Mouse (Mus musculus) CH12.LX (cell line): Measurements from ENCODE around the gene Bcl9l. TPM values are rescaled to one million over a fixed set of nuclear protein-coding genes. Genes with fewer than 3 reads are reported as not detected.

ENCODE experiments used
- DNase-seq: peaks from one replicate; pipeline ENCODE4 v3.0.0-alpha.2; 2013; ENCODE audit errors: extremely low read depth
- H3K27ac ChIP-seq: 2 replicates; pipeline ENCODE4 v1.5.1; 2012; ENCODE audit warnings: low read depth, mild to moderate bottlenecking, control low read depth, moderate library complexity; ENCODE audit not compliant: insufficient read depth
- H3K27me3 ChIP-seq: replicated peaks from 2 replicates; pipeline ENCODE3; 2012; ENCODE audit warnings: inconsistent platforms
- H3K36me3 ChIP-seq, 2 experiments: replicated peaks in 1 of 2; 2 replicates each; pipeline versions ENCODE3 to v1.6.1; 2012; ENCODE audit warnings: inconsistent platforms in 1 of 2, low read length in 1 of 2, mild to moderate bottlenecking in 1 of 2, mixed read lengths in 1 of 2, moderate library complexity in 1 of 2; ENCODE audit not compliant: control insufficient read depth in 1 of 2, insufficient read depth in 1 of 2
- H3K4me1 ChIP-seq, 2 experiments: 2 replicates each; pipeline ENCODE4 v1.6.1; 2012; ENCODE audit warnings: inconsistent platforms in 1 of 2, moderate library complexity in 1 of 2; ENCODE audit not compliant: insufficient read depth in 2 of 2, control insufficient read depth in 1 of 2
- H3K4me2 ChIP-seq: 2 replicates; pipeline ENCODE4 v1.6.1; 2012; ENCODE audit warnings: low read depth, mild to moderate bottlenecking, control low read depth; ENCODE audit not compliant: poor library complexity, insufficient read depth, severe bottlenecking
- H3K4me3 ChIP-seq, 3 experiments: fragments of 150-350 bp in 1 of 3; sonication (generic) in 1 of 3; replicated peaks in 1 of 3; 2 replicates each; pipeline versions ENCODE3 to v1.5.1; 2011 to 2012; ENCODE audit warnings: low read depth in 2 of 3, low read length in 2 of 3, mild to moderate bottlenecking in 2 of 3, moderate library complexity in 2 of 3, control low read depth in 1 of 3, improper control_type of control experiment in 1 of 3, inconsistent platforms in 1 of 3, mixed read lengths in 1 of 3; ENCODE audit not compliant: poor library complexity in 1 of 3
- H3K79me2 ChIP-seq: replicated peaks from 2 replicates; pipeline ENCODE4 v1.6.1; 2012; ENCODE audit warnings: mild to moderate bottlenecking, moderate library complexity; ENCODE audit not compliant: control insufficient read depth, poor library complexity, insufficient read depth, severe bottlenecking; ENCODE audit errors: extremely low read depth
- H3K9ac ChIP-seq: 2 replicates; pipeline ENCODE4 v1.6.1; 2012; ENCODE audit warnings: low read depth, mild to moderate bottlenecking, control low read depth, moderate library complexity; ENCODE audit not compliant: insufficient read depth
- H3K9me3 ChIP-seq: replicated peaks from 2 replicates; pipeline ENCODE3; 2012; ENCODE audit warnings: low read length, inconsistent platforms, mixed read lengths
- BHLHE40 ChIP-seq: IDR thresholded peaks from 2 replicates; pipeline ENCODE4 v1.6.1; 2011; ENCODE audit warnings: mild to moderate bottlenecking, low read depth, low read length, improper control_type of control experiment
- CHD1 ChIP-seq: IDR thresholded peaks from 2 replicates; pipeline ENCODE4 v1.6.1; 2012; ENCODE audit warnings: low read depth, low read length, improper control_type of control experiment, inconsistent platforms
- CHD2 ChIP-seq: IDR thresholded peaks from 2 replicates; pipeline ENCODE4 v1.6.1; 2011; ENCODE audit warnings: low read length, improper control_type of control experiment
- CTCF ChIP-seq, 2 experiments: IDR thresholded peaks in 1 of 2; conservative IDR thresholded peaks in 1 of 2; 2 replicates each; pipeline ENCODE4 v1.5.1; 2011 to 2012; ENCODE audit warnings: low read depth in 2 of 2, low read length in 2 of 2, improper control_type of control experiment in 1 of 2, inconsistent platforms in 1 of 2, mild to moderate bottlenecking in 1 of 2, moderate library complexity in 1 of 2
- EP300 ChIP-seq: IDR thresholded peaks from 2 replicates; pipeline ENCODE4 v1.6.1; 2011; ENCODE audit warnings: low read length, improper control_type of control experiment
- ETS1 ChIP-seq: conservative IDR thresholded peaks from 2 replicates; pipeline ENCODE4 v1.6.1; 2012; ENCODE audit warnings: low read depth, mild to moderate bottlenecking, inconsistent platforms, low read length, improper control_type of control experiment, moderate library complexity
- JUN ChIP-seq: IDR thresholded peaks from 2 replicates; pipeline ENCODE4 v1.6.1; 2011; ENCODE audit warnings: low read depth, mild to moderate bottlenecking, low read length, improper control_type of control experiment, moderate library complexity; ENCODE audit not compliant: insufficient read depth
- JUND ChIP-seq: conservative IDR thresholded peaks from 2 replicates; pipeline ENCODE4 v1.6.1; 2011; ENCODE audit warnings: low read depth, low read length, improper control_type of control experiment
- MAX ChIP-seq: IDR thresholded peaks from 2 replicates; pipeline ENCODE4 v1.6.1; 2011; ENCODE audit warnings: low read length, improper control_type of control experiment
- MEF2A ChIP-seq: IDR thresholded peaks from 2 replicates; pipeline ENCODE4 v1.6.1; 2014; ENCODE audit warnings: low read depth, mild to moderate bottlenecking, inconsistent platforms, low read length, improper control_type of control experiment, borderline replicate concordance
- MXI1 ChIP-seq: IDR thresholded peaks from 2 replicates; pipeline ENCODE4 v1.6.1; 2011; ENCODE audit warnings: mild to moderate bottlenecking, low read depth, low read length, improper control_type of control experiment
- NRF1 ChIP-seq: IDR thresholded peaks from 2 replicates; pipeline ENCODE4 v1.6.1; 2014; ENCODE audit warnings: low read depth, mild to moderate bottlenecking, inconsistent platforms, low read length, improper control_type of control experiment, moderate library complexity
- POLR2A ChIP-seq: IDR thresholded peaks from 2 replicates; pipeline ENCODE4 v1.6.1; 2011; ENCODE audit warnings: low read depth, mild to moderate bottlenecking, improper control_type of control experiment, low read length
- RAD21 ChIP-seq: IDR thresholded peaks from 2 replicates; pipeline ENCODE4 v1.6.1; 2011; ENCODE audit warnings: low read depth, mild to moderate bottlenecking, low read length, improper control_type of control experiment, moderate library complexity
- SIN3A ChIP-seq: IDR thresholded peaks from 2 replicates; pipeline ENCODE4 v1.6.1; 2012; ENCODE audit warnings: low read length, improper control_type of control experiment, inconsistent platforms
- SMC3 ChIP-seq: IDR thresholded peaks from 2 replicates; pipeline ENCODE4 v1.6.1; 2011; ENCODE audit warnings: low read depth, low read length, improper control_type of control experiment
- TBP ChIP-seq: conservative IDR thresholded peaks from 2 replicates; pipeline ENCODE4 v1.6.1; 2011; ENCODE audit warnings: low read depth, low read length, improper control_type of control experiment
- TCF12 ChIP-seq: IDR thresholded peaks from 2 replicates; pipeline ENCODE4 v1.6.1; 2014; ENCODE audit warnings: low read depth, mild to moderate bottlenecking, inconsistent platforms, low read length, improper control_type of control experiment
- USF2 ChIP-seq: conservative IDR thresholded peaks from 2 replicates; pipeline ENCODE4 v1.6.1; 2011; ENCODE audit warnings: low read depth, low read length, improper control_type of control experiment
- ZKSCAN1 ChIP-seq: IDR thresholded peaks from 2 replicates; pipeline ENCODE4 v1.6.1; 2012; ENCODE audit warnings: low read depth, inconsistent platforms, low read length, improper control_type of control experiment, borderline replicate concordance
- ZMIZ1 ChIP-seq: IDR thresholded peaks from 2 replicates; pipeline ENCODE4 v1.6.1; 2012; ENCODE audit warnings: low read depth, mild to moderate bottlenecking, inconsistent platforms, low read length, improper control_type of control experiment
- ZNF384 ChIP-seq: IDR thresholded peaks from 2 replicates; pipeline ENCODE4 v1.6.1; 2012; ENCODE audit warnings: low read depth, low read length, improper control_type of control experiment, inconsistent platforms
- dilution Hi-C: fragments of 300-500 bp; cut with MboI; formaldehyde crosslinking; loops from 2 replicates; pipeline ENCODE4 v1.14.3; 2020; ENCODE audit warnings: low sequenced_read_pairs; ENCODE audit not compliant: extremely low pct_unique_long_range_greater_than_20kb, extremely low pct_ligation_motif_present
- in situ Hi-C: fragments of 300-500 bp; cut with MboI; formaldehyde crosslinking; loops from 3 replicates; pipeline ENCODE4 v1.14.3; 2019; ENCODE audit warnings: low sequenced_read_pairs, low pct_ligation_motif_present, low pct_unique_long_range_greater_than_20kb, mixed read lengths
- polyA plus RNA-seq: library from polyadenylated mRNA; unstranded; fragments of >175 nt; gene quantifications from 2 replicates; pipeline ENCODE4 v1.2.1, GENCODE M21; 2012; ENCODE audit warnings: low read depth; ENCODE audit not compliant: insufficient read length
- total RNA-seq, 2 experiments: library from RNA; depleted of rRNA; stranded (reverse); fragments of 300-350 nt in 1 of 2; fragments of >200 nt in 1 of 2; gene quantifications; 2 replicates each; pipeline ENCODE4 v1.2.3; 2012 to 2014

Gene Bcl9l
- total and polyA plus RNA-seq, 3 experiments: 0.67 to 7.5 (median 1.6) TPM

GRCm38 (mm10) chr9:44524235-44524826 is 41.7 kb downstream of the Bcl9l start:
- in situ Hi-C loops (loop anchor here (5.0 kb wide), 2 partner anchors 43 to 83 kb away; no protein-coding TSS in a partner anchor), dilution Hi-C loops (no loop called here)
- H3K9me3 ChIP-seq: no peaks in the 10 kb centered on the region
- H3K4me3 ChIP-seq: peak overlapping the region; percentile 62 to 77 (median 63)
- peak overlapping the region; percentile 64 for H3K4me2 ChIP-seq
- no peak for DNase-seq
- H3K9ac ChIP-seq: peak overlapping the region; percentile 77
- H3K79me2 ChIP-seq: peaks cover 2% of the 10 kb centered on the region; the same call in 1 of the 2 replicates
- peak overlapping the region; percentile 41; the same call in 1 of the 2 replicates for H3K27ac ChIP-seq
- peaks cover 0 to 27% of the 10 kb centered on the region in 2 experiments for H3K36me3 ChIP-seq
- peaks cover 38 to 64% of the 10 kb centered on the region in 2 experiments for H3K4me1 ChIP-seq
- no peaks in the 10 kb centered on the region for H3K27me3 ChIP-seq
- TF ChIP-seq ZMIZ1 (0 out of 2 replicates have a peak, but pooled peaks have one; percentile 42), CHD1 (peak; percentile 88; the same call in 1 of the 2 replicates), MXI1 (no peak; the same call in none of the 2 replicates), ZKSCAN1 (no peak), SIN3A (peak; percentile 55; the same call in 1 of the 2 replicates), JUN (no peak), EP300 (peak; percentile 72), BHLHE40 (peak; percentile 85), CHD2 (peak; percentile 38; the same call in 1 of the 2 replicates), MEF2A (peak; percentile 54; the same call in 1 of the 2 replicates), USF2 (no peak), CTCF (conservative IDR thresholded peaks at IDR 0.05 in 1 of 2, IDR thresholded peaks at IDR 0.05 in 1 of 2; ENCODE audit: low read depth in 2 of 2, low read length in 2 of 2) (no peak), ZNF384 (peak; percentile 52; the same call in 1 of the 2 replicates), TCF12 (peak; percentile 84), SMC3 (no peak), JUND (no peak), TBP (0 out of 2 replicates have a peak, but pooled peaks have one; percentile 17), RAD21 (no peak), ETS1 (peak; percentile 76), MAX (peak; percentile 66)

GRCm38 (mm10) chr9:44525001-44525400 is 42.4 kb downstream of the Bcl9l start:
- H3K9me3 ChIP-seq: no peaks in the 10 kb centered on the region
- H3K4me2 ChIP-seq: peak overlapping the region; percentile 64
- in situ Hi-C loops (no loop called here), dilution Hi-C loops (no loop called here)
- no peak for TF ChIP-seq NRF1
- TF ChIP-seq POLR2A: 0 out of 2 replicates have a peak, but pooled peaks have one; percentile 1
- peak overlapping the region; percentile 77 for H3K9ac ChIP-seq
- H3K4me1 ChIP-seq: peaks cover 38 to 58% of the 10 kb centered on the region in 2 experiments
- H3K27me3 ChIP-seq: no peaks in the 10 kb centered on the region
- H3K36me3 ChIP-seq: peaks cover 0 to 21% of the 10 kb centered on the region in 2 experiments
- H3K79me2 ChIP-seq: peaks cover 2% of the 10 kb centered on the region; the same call in 1 of the 2 replicates
- H3K27ac ChIP-seq: peak overlapping the region; percentile 48; the same call in 1 of the 2 replicates
- no peak for DNase-seq
- H3K4me3 ChIP-seq: peak overlapping the region; percentile 62 to 77 (median 63)
